Mouse (Mus musculus) kidney, postnatal 4 days (tissue): ENCODE data around the gene Neu3.

Experiments used
- DNase-seq, 2 experiments: peaks; one replicate each; pipeline ENCODE4 v3.0.0; 2021; ENCODE audit warnings: mixed read lengths in 2 of 2

The Neu3 gene

DNA sequence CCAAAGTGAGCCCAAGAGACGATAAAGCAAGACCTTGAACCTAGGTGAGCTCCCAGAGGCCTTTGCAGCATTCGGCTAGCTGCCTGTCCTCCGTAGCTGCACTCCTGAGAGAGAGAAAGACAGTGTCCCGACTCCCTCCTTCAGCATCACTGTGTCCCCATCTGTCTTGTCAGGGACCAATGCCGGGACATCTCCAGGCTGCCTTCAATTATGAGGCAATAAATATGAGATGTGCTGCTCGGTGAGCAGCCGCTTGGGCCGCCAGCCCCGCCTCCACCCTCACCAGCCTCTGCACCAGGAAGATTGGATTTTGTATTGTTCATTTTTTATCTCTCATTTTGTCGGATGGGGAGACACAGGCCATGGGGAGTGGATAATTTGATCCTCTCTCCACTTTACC is 37.4 kb downstream of the Neu3 start:
- no peak for DNase-seq

DNA sequence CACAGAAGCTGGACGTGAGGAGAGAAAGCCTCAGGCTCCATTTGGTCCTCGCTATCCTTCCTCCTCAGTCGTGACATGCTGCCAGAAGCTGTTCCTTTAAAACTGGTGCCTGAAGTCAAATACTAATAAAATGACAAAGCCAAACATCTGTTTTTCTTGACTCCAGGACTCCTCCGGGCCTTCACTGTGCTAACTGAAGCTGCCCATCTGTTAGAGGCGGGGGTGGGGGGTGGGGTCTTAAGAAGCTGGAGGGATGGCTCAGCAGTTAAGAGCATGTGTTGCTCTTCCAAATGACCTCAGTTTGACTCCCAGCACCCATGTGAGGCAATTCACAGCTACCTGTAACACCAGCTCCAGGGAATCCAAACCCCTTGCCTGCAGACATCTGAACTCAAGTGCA is 39.7 kb downstream of the Neu3 start:
- DNase-seq = peak; percentile 17 to 42

DNA sequence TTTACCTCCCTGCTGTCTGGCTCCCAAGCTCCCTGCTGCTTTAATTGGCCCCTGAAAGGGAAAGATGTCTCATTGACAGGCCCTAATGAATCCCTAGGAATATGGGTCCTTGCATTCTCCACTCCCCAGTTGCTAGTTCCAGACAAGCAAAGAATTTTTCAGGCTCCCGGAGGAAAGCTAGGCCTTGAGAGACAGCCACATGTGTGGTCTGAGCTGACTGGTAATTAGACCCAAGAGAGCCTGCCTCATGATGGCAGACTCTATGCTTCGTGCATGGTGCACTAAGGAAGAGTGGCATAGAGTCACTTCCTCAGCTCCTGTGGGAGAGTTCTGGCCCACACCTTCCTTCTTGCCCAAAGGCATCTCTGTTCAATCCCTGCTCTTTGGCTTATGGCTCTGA is 40.3 kb downstream of the Neu3 start:
- DNase-seq = no peak

DNA sequence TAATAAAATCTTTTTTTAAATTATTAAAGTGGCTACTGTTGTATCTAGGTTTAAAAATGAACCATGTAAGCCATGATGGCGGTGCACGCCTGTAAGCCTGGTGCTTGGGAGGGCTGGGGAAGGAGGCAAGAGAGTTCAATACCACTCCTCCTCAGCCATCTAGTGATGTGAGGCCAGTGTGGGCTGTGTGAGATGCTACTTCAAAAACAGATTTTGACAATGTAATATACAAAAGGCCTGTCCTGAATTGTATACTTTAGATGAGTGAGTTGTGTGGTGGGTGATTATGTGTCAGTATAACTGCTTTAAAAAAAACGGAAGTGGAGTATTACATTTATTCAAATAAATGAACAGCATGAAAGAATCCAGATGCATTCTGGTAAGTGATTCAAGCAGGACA is 41.4 kb downstream of the Neu3 start:
- no peak for DNase-seq

DNA sequence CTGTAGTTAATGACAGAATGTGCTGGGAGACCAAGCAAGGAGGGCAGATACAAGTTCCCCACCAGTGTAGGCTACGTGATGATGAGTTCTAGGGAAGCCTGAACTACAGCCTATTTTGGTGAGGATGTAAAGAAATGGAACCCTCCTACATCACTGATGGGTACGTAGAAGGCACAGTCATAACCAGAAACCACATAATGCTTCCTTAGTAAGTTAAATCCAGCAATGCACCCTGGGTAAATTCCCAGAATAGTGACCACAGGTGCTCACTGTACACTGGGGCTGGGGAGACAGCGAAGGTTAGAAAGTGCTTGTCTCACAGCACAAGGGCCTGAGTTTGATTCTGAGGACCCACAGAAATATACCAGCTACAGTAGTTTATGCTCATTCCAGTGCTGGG is 42.7 kb downstream of the Neu3 start:
- DNase-seq = no peak

DNA sequence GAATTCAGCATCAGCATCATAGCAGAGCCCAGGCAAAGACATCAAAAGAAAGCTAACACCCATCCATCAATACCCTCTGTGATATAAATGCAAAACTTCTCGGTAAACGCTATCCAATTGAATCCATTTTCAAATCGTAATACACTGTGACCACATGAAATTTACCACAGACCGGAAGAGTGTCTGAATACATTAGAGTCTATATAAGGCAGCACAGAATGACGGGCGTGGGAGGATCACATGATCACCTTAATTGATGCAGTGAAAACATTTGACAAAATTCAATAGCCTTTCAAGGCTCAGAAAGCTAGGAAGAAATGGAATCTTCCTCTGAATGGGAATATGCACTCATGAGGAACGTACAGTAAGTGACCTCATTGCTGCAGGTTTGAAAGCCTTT is 44.8 kb downstream of the Neu3 start:
- DNase-seq = no peak

DNA sequence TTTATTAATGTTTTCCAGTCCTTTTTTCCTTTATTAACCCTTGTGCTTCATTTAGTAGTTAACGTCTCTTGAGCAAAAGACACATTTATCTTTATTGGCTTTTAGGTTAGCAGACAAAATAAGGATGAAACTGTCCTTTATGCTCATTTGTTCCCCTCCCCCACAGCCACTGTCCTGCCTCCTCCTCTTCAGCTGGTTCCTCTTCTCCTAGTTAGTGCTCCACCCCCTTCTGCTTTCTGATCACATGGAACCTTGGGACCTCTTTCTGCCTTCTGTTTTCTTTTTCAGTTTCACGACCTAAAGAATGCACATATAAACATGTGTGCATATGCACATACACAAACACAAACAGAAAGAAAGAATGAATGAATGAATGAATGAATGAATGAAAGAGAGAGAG is 46.3 kb downstream of the Neu3 start:
- DNase-seq = no peak

DNA sequence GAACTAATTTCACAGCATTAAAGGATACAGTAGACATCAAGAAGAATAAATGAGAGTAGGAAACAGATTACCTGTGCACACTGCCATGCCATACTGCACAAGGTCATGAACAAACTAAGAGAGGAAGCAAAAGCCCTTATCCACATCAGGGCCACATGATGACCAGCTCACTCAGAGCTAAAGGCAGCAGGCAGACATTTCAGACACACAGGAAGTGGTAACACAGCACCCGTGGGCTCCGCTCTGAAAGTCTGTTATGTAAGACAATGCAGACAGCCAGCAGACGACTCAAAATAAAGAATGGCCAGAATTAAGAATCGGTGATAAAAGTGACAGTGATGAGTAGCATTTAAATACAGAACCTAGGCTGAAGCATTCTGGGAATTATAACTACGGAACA is 46.8 kb downstream of the Neu3 start:
- DNase-seq = no peak

DNA sequence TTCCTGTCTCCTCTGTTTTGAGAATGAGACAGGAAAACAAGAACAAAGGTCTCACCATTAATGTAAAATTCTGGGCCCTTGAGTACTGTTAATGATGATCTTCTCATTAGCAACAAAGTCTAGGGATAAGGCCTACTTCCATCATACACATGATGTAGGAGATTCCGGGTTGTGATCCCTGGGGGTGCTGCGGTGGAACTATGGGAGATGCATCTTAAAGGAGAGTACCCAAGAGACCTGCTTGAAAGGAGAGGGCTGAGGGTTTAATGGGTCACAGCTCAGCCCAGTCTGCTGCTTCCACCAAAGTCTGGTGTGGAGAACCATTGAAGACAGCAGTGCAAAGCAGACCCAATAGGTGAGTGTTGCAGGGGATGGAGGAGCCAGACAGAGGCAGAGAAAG is 65.0 kb downstream of the Neu3 start, which contains the start of gene Olfr521:
TSS of gene Olfr521 (plus strand) at position 301 of the 400 bp plus-strand sequence.
- no peak for DNase-seq
